Mouse (Mus musculus) thymus, postnatal 10 days (tissue): ENCODE data around the gene Lrfn1.

Source experiments
- DNase-seq, 2 experiments: peaks; one replicate each; pipeline ENCODE4 v3.0.0; 2021; ENCODE audit warnings: low spot score in 2 of 2

Gene Lrfn1

GRCm38 (mm10) chr7:28451531-28452360, at the start of gene Lrfn1:
Lrfn1 (plus strand) TSS chr7:28451980.
- DNase-seq = no peak

- DNase-seq = no peak
Observed at GRCm38 (mm10) chr7:28410841-28411475, 40.8 kb upstream of the Lrfn1 start.

- DNase-seq = peak in 1 of 2 experiments; percentile 22
Observed at GRCm38 (mm10) chr7:28412826-28413225, 39.0 kb upstream of the Lrfn1 start.

- no peak for DNase-seq
Observed at GRCm38 (mm10) chr7:28417368-28417767, 34.4 kb upstream of the Lrfn1 start.

GRCm38 (mm10) chr7:28418096-28418670, 33.6 kb upstream of the Lrfn1 start:
- DNase-seq = no peak

- no peak for DNase-seq
Observed at GRCm38 (mm10) chr7:28419416-28419815, 32.4 kb upstream of the Lrfn1 start.

- no peak for DNase-seq
Observed at GRCm38 (mm10) chr7:28423018-28423417, 28.8 kb upstream of the Lrfn1 start.

GRCm38 (mm10) chr7:28427738-28428137, 24.0 kb upstream of the Lrfn1 start:
- DNase-seq = no peak

GRCm38 (mm10) chr7:28430512-28430911, 21.3 kb upstream of the Lrfn1 start:
- no peak for DNase-seq

GRCm38 (mm10) chr7:28432252-28432651, 19.5 kb upstream of the Lrfn1 start:
- DNase-seq = no peak

GRCm38 (mm10) chr7:28435660-28436259, 16.0 kb upstream of the Lrfn1 start:
- DNase-seq = peak; percentile 41 to 52

- peak; percentile 99 to 100 for DNase-seq
Observed at GRCm38 (mm10) chr7:28436271-28436904, 15.4 kb upstream of the Lrfn1 start.

- DNase-seq = peak; percentile 84 to 85
Observed at GRCm38 (mm10) chr7:28436932-28437570, 14.7 kb upstream of the Lrfn1 start, which contains the start of gene Gmfg. Gmfg (plus strand) TSS chr7:28437447.

- DNase-seq = no peak
Observed at GRCm38 (mm10) chr7:28437964-28438363, 13.8 kb upstream of the Lrfn1 start.

GRCm38 (mm10) chr7:28438771-28439170, 13.0 kb upstream of the Lrfn1 start:
- DNase-seq = no peak

- peak; percentile 78 to 84 for DNase-seq
Observed at GRCm38 (mm10) chr7:28440739-28441138, 11.0 kb upstream of the Lrfn1 start.

- DNase-seq = no peak
Observed at GRCm38 (mm10) chr7:28441776-28442485, 9.8 kb upstream of the Lrfn1 start.

GRCm38 (mm10) chr7:28442688-28443087, 9.1 kb upstream of the Lrfn1 start:
- no peak for DNase-seq

GRCm38 (mm10) chr7:28444344-28444974, 7.3 kb upstream of the Lrfn1 start:
- DNase-seq = no peak

- peak; percentile 69 to 87 for DNase-seq
Observed at GRCm38 (mm10) chr7:28446446-28446845, 5.3 kb upstream of the Lrfn1 start.
